Mouse (Mus musculus) ES-Bruce4 (cell line): ENCODE data around the gene Gnaq. TPM values are rescaled to one million over a fixed set of nuclear protein-coding genes. Genes with fewer than 3 reads are reported as not detected.

ENCODE experiments used
- H3K27ac ChIP-seq: 2 replicates; pipeline ENCODE4 v1.5.1; 2012; ENCODE audit warnings: low read length, inconsistent platforms; ENCODE audit not compliant: insufficient read depth
- H3K27me3 ChIP-seq: 2 replicates; pipeline ENCODE4 v1.6.1; 2012; ENCODE audit warnings: mild to moderate bottlenecking, low read length, inconsistent platforms; ENCODE audit not compliant: control insufficient read depth, poor library complexity, insufficient read depth, severe bottlenecking
- H3K36me3 ChIP-seq: 2 replicates; pipeline ENCODE4 v1.6.1; 2012; ENCODE audit warnings: inconsistent platforms, mild to moderate bottlenecking, low read length, moderate library complexity; ENCODE audit not compliant: control insufficient read depth, poor library complexity, insufficient read depth, severe bottlenecking
- H3K4me1 ChIP-seq: one replicate; pipeline ENCODE4 v1.8.1; 2011; ENCODE audit warnings: low read length; ENCODE audit not compliant: control insufficient read depth, insufficient read depth
- H3K4me3 ChIP-seq: 2 replicates; pipeline ENCODE4 v1.5.1; 2011; ENCODE audit warnings: low read depth, mild to moderate bottlenecking, low read length
- H3K9ac ChIP-seq: 2 replicates; pipeline ENCODE4 v1.6.1; 2012; ENCODE audit warnings: low read depth, mild to moderate bottlenecking, inconsistent platforms; ENCODE audit not compliant: poor library complexity, severe bottlenecking
- H3K9me3 ChIP-seq: replicated peaks from 2 replicates; pipeline ENCODE4 v1.6.1; 2012; ENCODE audit warnings: mild to moderate bottlenecking, low read length, inconsistent platforms; ENCODE audit not compliant: control insufficient read depth, poor library complexity, insufficient read depth, severe bottlenecking
- CTCF ChIP-seq: IDR thresholded peaks from one replicate; pipeline ENCODE4 v1.8.1; 2011; ENCODE audit warnings: low read depth, low read length
- EP300 ChIP-seq: IDR thresholded peaks from 2 replicates; pipeline ENCODE4 v1.6.1; 2011; ENCODE audit warnings: low read depth, low read length; ENCODE audit not compliant: insufficient read depth
- POLR2A ChIP-seq: IDR thresholded peaks from one replicate; pipeline ENCODE4 v1.8.1; 2011; ENCODE audit warnings: low read length; ENCODE audit not compliant: insufficient read depth
- polyA plus RNA-seq: library from polyadenylated mRNA; stranded (reverse); fragments of >200 nt; gene quantifications from 2 replicates; pipeline ENCODE4 v1.2.4, GENCODE M21; 2011; ENCODE audit warnings: low read depth; ENCODE audit not compliant: missing spikeins, insufficient read depth, insufficient read length

Gene Gnaq
- polyA plus RNA-seq, 1 experiment = 37.7 TPM

- no peak for TF ChIP-seq CTCF
- no peak for TF ChIP-seq EP300
- TF ChIP-seq POLR2A = no peak
- no peaks in the 10 kb centered on the region for H3K9me3 ChIP-seq
- no peak overlapping the region for H3K4me3 ChIP-seq
- no peaks in the 10 kb centered on the region for H3K36me3 ChIP-seq
- H3K9ac ChIP-seq = no peak overlapping the region
- no peak overlapping the region for H3K27ac ChIP-seq
- no peaks in the 10 kb centered on the region for H3K27me3 ChIP-seq
- H3K4me1 ChIP-seq = no peaks in the 10 kb centered on the region
Observed at GRCm38 (mm10) chr19:16314295-16314821, 181.7 kb downstream of the Gnaq start.

- Histone ChIP-seq H3K4me1 (no peaks in the 10 kb centered on the region), H3K36me3 (no peaks in the 10 kb centered on the region), H3K27ac (no peak overlapping the region), H3K27me3 (no peaks in the 10 kb centered on the region), H3K4me3 (no peak overlapping the region), H3K9ac (no peak overlapping the region), H3K9me3 (no peaks in the 10 kb centered on the region)
- TF ChIP-seq EP300 (no peak), CTCF (no peak), POLR2A (no peak)
Observed at GRCm38 (mm10) chr19:16315525-16315924, 182.9 kb downstream of the Gnaq start.

GRCm38 (mm10) chr19:16318128-16318811, 185.6 kb downstream of the Gnaq start:
- no peak overlapping the region for H3K27ac ChIP-seq
- no peak overlapping the region for H3K4me3 ChIP-seq
- no peaks in the 10 kb centered on the region for H3K36me3 ChIP-seq
- H3K4me1 ChIP-seq = no peaks in the 10 kb centered on the region
- H3K9me3 ChIP-seq = no peaks in the 10 kb centered on the region
- H3K27me3 ChIP-seq = no peaks in the 10 kb centered on the region
- TF ChIP-seq EP300 (no peak), POLR2A (no peak), CTCF (no peak)
- H3K9ac ChIP-seq = no peak overlapping the region

- no peak overlapping the region for H3K9ac ChIP-seq
- H3K36me3 ChIP-seq = no peaks in the 10 kb centered on the region
- TF ChIP-seq POLR2A (no peak), EP300 (no peak), CTCF (no peak)
- no peak overlapping the region for H3K27ac ChIP-seq
- H3K4me1 ChIP-seq = no peaks in the 10 kb centered on the region
- H3K27me3 ChIP-seq = no peaks in the 10 kb centered on the region
- no peak overlapping the region for H3K4me3 ChIP-seq
- H3K9me3 ChIP-seq = no peaks in the 10 kb centered on the region
Observed at GRCm38 (mm10) chr19:16319986-16320385, 187.4 kb downstream of the Gnaq start.

- Histone ChIP-seq H3K9me3 (no peaks in the 10 kb centered on the region), H3K36me3 (no peaks in the 10 kb centered on the region), H3K4me1 (no peaks in the 10 kb centered on the region), H3K27me3 (no peaks in the 10 kb centered on the region), H3K27ac (no peak overlapping the region), H3K9ac (no peak overlapping the region), H3K4me3 (no peak overlapping the region)
- TF ChIP-seq EP300 = no peak
- TF ChIP-seq CTCF = no peak
- no peak for TF ChIP-seq POLR2A
Observed at GRCm38 (mm10) chr19:16322986-16323385, 190.4 kb downstream of the Gnaq start.

- H3K9me3 ChIP-seq = no peaks in the 10 kb centered on the region
- no peaks in the 10 kb centered on the region for H3K27me3 ChIP-seq
- no peak overlapping the region for H3K9ac ChIP-seq
- no peaks in the 10 kb centered on the region for H3K4me1 ChIP-seq
- H3K27ac ChIP-seq = no peak overlapping the region
- TF ChIP-seq POLR2A = no peak
- TF ChIP-seq CTCF = no peak
- no peak for TF ChIP-seq EP300
- H3K4me3 ChIP-seq = no peak overlapping the region
- no peaks in the 10 kb centered on the region for H3K36me3 ChIP-seq
Observed at GRCm38 (mm10) chr19:16324239-16324638, 191.6 kb downstream of the Gnaq start.
